Mouse (Mus musculus) spleen, adult 2 months (tissue): ENCODE results near the gene Nup85.

Experiments
- CTCF ChIP-seq: fragments of 200-500 bp; IDR thresholded peaks from 2 replicates; pipeline ENCODE4 v1.5.1; 2011; ENCODE audit warnings: mild to moderate bottlenecking, inconsistent platforms; ENCODE audit not compliant: insufficient read depth, insufficient read length, insufficient replicate concordance; ENCODE audit errors: extremely low read depth
- POLR2A ChIP-seq: fragments of 200-500 bp; IDR thresholded peaks from 2 replicates; pipeline ENCODE4 v1.6.1; 2011; ENCODE audit warnings: low read depth, low read length, inconsistent platforms

DNA sequence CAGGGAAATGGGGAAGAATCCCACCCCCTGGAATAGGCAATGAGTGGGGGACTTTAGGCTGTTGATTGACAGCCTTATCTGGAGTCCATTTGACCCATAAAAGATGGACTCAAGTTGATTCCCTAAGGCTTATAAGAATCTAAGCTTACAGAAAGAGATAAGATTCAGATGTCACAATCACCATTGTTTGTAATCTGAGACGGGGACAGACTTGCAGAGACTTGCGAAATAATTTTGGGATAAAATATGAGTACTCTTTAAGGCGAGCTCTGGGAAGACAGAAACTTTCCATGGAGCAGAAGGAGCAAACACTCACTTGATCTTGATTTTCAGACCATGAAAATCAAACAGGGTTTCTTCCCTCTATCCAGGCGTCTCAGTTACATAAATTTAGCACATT lies 20.7 kb upstream of the Nup85 start:
- no peak for TF ChIP-seq POLR2A
- TF ChIP-seq CTCF, result no peak
